Mouse (Mus musculus) thymus, postnatal 14 days (tissue): ENCODE measurements around the gene Ift172.
A peak's percentile ranks its signal among the peaks of the same experiment; 100 is the strongest.
"Not testable (repeated sequence)": the region's sequence is repeated elsewhere in the genome, so short reads cannot be mapped to it uniquely, and the experiment has no call there.

Experiments used
- DNase-seq: peaks from one replicate; pipeline ENCODE4 v3.0.0; 2021

Gene Ift172

GRCm38 (mm10) chr5:31255971-31256370, 34.9 kb downstream of the Ift172 start:
- DNase-seq, result no peak

- no peak for DNase-seq
Observed at GRCm38 (mm10) chr5:31255381-31255780, 35.5 kb downstream of the Ift172 start.

GRCm38 (mm10) chr5:31254901-31255300, 36.0 kb downstream of the Ift172 start:
- DNase-seq, result no peak

GRCm38 (mm10) chr5:31254452-31254851, 36.5 kb downstream of the Ift172 start:
- DNase-seq, result no peak

GRCm38 (mm10) chr5:31253806-31254205, 37.1 kb downstream of the Ift172 start:
- DNase-seq, result no peak

- DNase-seq, result no peak
Observed at GRCm38 (mm10) chr5:31252795-31253545, 37.9 kb downstream of the Ift172 start.

- no peak for DNase-seq
Observed at GRCm38 (mm10) chr5:31252151-31252550, 38.8 kb downstream of the Ift172 start.

- DNase-seq, result peak; percentile 32
Observed at GRCm38 (mm10) chr5:31251541-31252101, 39.3 kb downstream of the Ift172 start, which contains the start of gene Krtcap3. Gene Krtcap3, plus strand, starts transcription at chr5:31251691.

- no peak for DNase-seq
Observed at GRCm38 (mm10) chr5:31250716-31251115, 40.2 kb downstream of the Ift172 start.

GRCm38 (mm10) chr5:31242191-31242590, 48.7 kb downstream of the Ift172 start:
- no peak for DNase-seq

- no peak for DNase-seq
Observed at GRCm38 (mm10) chr5:31241522-31242034, 49.3 kb downstream of the Ift172 start.

- DNase-seq, result peak; percentile 97
Observed at GRCm38 (mm10) chr5:31240637-31241521, 50.0 kb downstream of the Ift172 start, which contains the start of the genes Nrbp1 and Gm9970. Gene Nrbp1, plus strand, starts transcription at chr5:31240864. Gene Gm9970, minus strand, starts transcription at chr5:31241232.

- DNase-seq, result no peak
Observed at GRCm38 (mm10) chr5:31226641-31227040, 64.3 kb downstream of the Ift172 start.

- DNase-seq, result no peak
Observed at GRCm38 (mm10) chr5:31222696-31223095, 68.2 kb downstream of the Ift172 start.

- DNase-seq, result peak; percentile 52
Observed at GRCm38 (mm10) chr5:31221304-31221945, 69.5 kb downstream of the Ift172 start.

- DNase-seq, result peak; percentile 98
Observed at GRCm38 (mm10) chr5:31220448-31221303, 70.2 kb downstream of the Ift172 start, which contains the start of gene Ppm1g. Gene Ppm1g, minus strand, starts transcription at chr5:31220687.

- no peak for DNase-seq
Observed at GRCm38 (mm10) chr5:31219911-31220447, 70.9 kb downstream of the Ift172 start.

GRCm38 (mm10) chr5:31219474-31219873, 71.4 kb downstream of the Ift172 start:
- DNase-seq, result no peak

- no peak for DNase-seq
Observed at GRCm38 (mm10) chr5:31219070-31219469, 71.8 kb downstream of the Ift172 start.

GRCm38 (mm10) chr5:31218294-31218693, 72.6 kb downstream of the Ift172 start:
- DNase-seq, result peak; percentile 44

- DNase-seq, result not testable (repeated sequence)
Observed at GRCm38 (mm10) chr5:31216554-31216953, 74.4 kb downstream of the Ift172 start.
